Mouse (Mus musculus) embryonic fibroblast, embryonic 13.5 days (primary cell): ENCODE measurements around the gene Hnrnpdl.

Experiments
- CTCF ChIP-seq: IDR thresholded peaks from 2 replicates; pipeline ENCODE4 v1.5.1; 2011; ENCODE audit warnings: mild to moderate bottlenecking, control low read depth, low read length, moderate library complexity, borderline replicate concordance; ENCODE audit not compliant: insufficient read depth
- POLR2A ChIP-seq: IDR thresholded peaks from 2 replicates; pipeline ENCODE4 v1.6.1; 2011; ENCODE audit warnings: low read depth, mild to moderate bottlenecking, control low read depth, low read length, moderate library complexity

- TF ChIP-seq CTCF (no peak), POLR2A (no peak)
These were observed 1.3 kb downstream of the Hnrnpdl start for GRCm38 (mm10) chr5:100037965-100038713.
